Mouse (Mus musculus): Measurements from ENCODE around the gene Faf1.
"Not testable (repeated sequence)": the region's sequence is repeated elsewhere in the genome, so short reads cannot be mapped to it uniquely, and the experiment has no call there.

Faf1 gene

DNA sequence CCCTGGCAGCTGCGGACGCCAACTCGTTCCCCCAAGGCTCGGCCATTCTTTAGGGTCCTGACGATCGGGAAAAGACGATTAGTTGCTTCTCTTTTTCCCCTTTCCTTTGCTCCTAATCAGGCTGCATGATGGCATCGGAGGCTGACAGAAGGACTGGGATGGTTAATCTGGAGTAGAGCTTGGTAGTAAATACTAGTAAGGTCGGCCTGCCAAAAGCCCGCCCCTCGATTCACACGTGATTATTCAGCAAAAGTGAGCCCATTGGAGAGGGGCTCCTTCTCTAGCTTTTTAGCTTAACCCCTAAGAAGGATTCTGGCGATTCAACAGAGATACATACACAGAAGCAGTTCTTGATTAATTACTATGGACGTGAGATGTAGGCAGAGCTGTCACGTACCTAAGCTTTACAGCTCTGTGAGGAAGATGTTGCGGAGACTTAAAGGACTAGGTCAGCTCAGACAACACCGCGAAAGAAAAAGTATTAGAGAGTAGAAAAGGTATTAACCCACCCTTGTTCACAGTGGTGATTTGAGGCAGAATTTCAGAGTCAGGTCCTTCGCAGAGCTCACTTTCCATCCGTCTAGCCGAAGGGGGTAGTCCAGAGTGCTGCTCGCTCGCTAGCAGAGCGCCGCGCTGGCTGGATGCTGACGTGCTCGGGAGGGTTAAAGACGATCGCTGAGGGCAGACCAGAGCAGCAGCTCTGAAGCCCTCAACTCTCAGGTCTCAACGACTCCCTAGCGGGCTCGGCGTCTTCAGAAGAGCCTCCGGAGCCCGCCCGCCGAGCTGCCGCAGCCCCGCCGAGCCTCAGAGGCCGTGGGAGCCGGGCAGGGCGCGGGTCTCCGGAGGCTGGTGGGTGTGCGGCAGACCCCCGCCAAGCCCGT, 11.0 kb upstream of the Faf1 start:
- peak; percentile 61 to 79 for DNase-seq (ENCODE audit: low spot score in 2 of 2)

DNA sequence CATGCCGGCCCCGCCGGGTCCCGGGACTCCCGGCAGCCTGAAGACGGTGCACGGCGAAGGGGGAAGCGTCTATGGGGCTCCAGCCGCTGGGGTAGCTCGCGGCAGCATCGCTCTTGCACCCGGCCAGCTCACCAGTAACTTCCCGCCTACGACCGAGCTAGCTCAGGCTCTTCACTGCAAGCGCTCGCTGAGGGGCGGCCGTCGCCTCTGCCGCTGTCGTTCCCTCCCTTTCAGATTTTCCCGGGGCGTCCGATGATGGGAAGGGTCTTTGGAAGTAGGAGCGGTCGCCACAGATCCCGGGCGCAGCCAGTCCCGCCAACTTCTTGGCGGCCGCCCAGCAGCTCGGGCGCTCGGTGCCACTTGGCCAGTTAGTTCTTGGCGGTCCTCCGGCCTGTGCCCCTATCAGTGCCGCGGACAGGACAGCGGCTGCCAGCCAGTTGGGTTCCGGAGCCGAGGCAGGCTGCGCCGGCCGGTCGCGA, 10.4 kb upstream of the Faf1 start:
- DNase-seq (ENCODE audit: low spot score in 2 of 2), result peak; percentile 43 to 56

DNA sequence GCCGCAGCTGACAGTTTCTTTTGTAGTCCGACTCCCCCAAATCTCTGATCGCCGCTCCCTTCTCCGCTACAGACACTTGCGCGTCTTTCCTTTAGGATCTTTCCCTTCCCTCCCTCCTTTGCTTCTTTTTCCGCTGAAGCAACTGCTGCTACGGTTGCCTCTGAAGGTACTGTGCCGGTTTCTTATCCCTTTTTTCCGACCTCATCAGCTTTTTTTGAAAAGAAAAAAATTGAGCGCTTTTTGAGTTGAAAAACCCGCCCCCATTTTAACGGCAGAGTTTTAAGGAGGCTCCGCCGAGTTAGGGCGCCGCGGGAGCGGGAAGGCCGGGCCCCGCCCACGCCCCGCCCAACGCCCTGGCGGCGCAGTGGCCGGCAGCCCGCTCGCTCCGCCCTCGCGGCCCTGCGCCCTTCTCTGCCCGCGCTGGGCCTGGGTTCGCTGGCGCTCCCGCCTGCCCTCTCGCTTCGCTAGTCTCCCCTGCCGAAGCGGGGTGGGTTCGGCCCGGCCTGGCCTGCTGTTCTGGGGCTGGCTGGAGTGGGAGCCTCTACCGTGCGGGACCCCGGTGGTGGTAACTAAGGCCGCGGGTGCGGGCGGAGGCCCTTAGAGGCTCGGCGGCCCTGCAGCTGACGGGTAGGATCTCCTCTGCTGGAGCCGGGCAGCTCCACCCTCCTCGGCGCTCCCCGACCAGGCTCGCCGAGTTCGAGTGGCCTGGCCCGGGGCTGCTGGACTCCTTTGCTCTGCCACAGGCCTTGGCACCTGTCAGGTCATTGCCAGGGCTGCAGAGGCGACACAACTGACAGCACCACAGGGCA, 9.7 kb upstream of the Faf1 start, which contains the start of gene Cdkn2c:
TSS of gene Cdkn2c (minus strand) at position 729 of the 809 bp plus-strand sequence.
- DNase-seq (ENCODE audit: low spot score in 2 of 2), result peak; percentile 87 to 88

DNA sequence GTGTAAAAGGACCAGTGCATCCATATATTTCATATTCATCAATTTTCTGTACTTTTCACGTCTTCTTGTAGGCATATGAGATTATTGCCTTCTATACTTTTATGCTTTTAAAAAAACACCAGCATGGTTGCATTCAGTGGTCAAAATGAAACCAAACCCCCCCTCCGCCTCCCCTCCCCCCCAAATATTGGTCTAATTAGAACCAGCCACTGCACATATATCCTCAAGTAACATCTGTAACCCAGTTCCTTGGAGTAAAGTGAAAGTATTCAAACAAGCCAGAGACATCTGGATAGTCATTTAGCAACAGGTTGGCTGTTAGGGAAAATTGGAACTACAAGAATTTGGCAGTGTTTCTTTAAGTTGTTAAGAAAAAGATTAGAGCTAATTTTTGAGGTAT, 8.9 kb upstream of the Faf1 start:
- DNase-seq (ENCODE audit: low spot score in 2 of 2), result no peak

DNA sequence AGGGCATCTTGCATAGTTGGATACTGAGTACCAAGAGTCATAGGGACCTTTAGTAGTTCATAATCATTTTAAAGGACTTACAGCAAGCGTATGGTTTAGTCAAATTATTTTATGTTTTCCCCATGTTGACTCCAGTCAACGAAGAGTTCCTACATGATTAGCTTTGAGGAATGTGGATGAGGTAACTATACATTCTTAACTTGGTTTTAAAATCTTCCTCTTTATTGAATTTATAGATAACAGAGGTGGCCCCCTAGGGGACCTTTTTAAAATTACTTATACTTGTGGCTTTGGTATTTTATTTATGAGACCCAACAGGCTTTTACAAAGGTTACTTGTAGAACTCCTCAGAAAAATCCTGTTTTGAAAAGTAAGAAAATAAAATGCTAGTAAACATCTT, 6.2 kb upstream of the Faf1 start:
- peak in 1 of 2 experiments; percentile 34 for DNase-seq (ENCODE audit: low spot score in 2 of 2)

DNA sequence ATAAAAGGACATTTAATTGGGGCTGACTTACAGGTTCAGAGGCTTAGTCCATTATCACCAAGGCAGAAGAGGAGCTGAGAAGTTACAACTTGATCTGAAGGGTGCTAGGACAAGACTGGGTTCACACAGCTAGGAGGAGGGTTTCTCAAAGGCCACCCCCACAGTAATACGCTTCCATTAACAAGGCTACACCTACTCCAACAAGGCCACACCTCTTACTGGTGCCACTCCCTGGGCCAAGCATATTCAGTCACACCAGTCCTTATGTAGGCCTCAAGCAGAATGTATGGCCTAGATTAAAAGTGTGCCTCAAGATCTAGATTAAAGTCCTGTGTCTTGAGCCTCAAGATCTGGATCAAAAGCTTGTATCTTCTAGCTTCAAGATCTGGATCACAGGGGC, 4.4 kb upstream of the Faf1 start:
- no peak for DNase-seq (ENCODE audit: low spot score in 2 of 2)

DNA sequence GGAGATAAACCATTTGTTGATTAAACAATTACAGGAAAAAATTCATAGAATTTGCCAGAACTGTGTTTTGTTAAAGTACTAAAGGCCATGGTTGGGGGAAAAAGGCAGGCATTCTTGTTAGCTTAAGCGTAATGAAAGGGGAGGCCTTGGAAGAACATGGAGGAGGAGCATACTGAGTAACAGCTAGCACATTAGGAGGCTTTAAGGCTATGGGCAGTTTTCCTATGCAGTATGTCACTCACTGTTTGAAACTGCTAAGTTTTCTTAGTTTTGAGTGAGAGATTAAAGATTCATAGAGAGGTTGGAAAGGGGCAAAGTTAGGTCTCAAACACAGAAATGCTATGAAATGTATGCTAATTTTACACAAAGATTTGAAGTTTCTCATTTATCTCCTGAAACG, 2.3 kb upstream of the Faf1 start:
- DNase-seq (ENCODE audit: low spot score in 2 of 2), result no peak

DNA sequence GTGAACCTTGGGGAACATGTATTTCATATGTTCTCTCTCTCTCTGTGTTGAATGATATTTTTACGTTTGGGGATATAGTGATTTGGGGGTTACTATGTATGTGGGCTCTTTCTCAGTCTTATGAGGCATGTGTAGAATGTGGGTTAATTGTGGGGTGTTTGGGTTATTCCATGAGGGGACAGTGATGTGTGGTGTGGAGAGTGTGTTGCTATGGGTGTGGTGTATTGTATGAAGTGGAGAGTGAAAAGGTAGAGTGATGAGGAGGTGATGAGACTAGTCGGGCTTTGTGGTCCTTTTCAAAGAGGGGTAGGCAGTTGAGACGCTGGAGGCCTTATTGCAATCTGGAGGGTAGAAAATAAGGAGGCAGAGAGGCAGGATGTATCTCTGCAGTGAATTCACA, 833 bp downstream of the Faf1 start:
- no peak for DNase-seq (ENCODE audit: low spot score in 2 of 2)

DNA sequence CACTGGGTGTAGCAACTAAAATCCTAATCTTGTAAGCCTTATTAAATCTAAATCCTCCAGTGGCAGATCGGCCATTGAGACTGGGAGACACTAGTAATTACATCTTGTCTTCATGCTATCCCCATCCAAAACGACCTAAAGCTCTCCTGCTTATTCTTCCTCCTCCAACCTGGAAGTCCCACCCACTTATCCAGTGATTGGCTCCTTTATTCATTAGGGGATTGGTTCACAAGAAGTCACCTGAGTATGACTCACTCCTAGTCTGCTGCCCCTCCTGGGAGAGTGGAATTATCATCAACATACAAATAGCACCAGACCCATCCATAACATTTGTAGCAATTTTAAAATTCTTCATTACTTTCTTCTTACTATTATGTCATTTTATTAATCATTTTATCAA, 7.2 kb downstream of the Faf1 start:
- no peak for DNase-seq (ENCODE audit: low spot score in 2 of 2)

DNA sequence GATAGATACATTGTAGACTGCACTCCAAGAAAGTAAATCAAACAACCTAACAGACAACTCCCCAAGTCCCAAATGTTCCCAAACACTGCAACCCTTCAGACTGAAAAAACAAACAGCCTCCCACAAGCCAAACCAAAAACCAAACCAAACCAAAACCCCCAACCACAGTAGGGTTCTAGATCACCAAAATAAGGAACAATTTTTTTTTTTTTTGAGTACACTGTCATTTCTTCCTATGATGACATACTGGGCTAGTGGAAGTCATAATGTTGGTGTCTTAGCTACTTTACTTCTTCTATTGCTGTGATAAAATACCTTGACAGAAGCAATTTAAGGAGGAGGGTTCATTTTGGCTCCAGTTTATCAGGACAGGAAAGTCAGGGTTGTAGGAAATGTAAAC, 16.3 kb downstream of the Faf1 start:
- DNase-seq (ENCODE audit: low spot score in 2 of 2), result no peak

DNA sequence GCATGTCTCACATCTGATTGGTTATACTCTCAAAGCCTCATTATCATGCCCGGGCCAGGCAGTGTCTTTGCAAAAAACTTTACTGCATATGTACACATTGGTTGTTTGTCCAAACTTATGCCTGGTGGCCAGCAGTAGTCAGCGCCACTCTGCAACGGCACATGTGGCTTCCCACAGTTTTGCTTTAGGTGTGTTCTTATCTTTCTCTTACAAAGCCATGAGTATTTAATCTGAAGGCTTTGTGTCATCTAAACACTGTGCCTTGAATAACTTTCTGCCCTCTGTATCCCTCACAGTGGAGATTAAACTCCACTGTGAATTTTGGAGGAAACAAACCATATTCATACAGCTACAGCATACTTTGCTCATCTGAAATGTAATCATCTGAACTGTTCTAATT, 24.3 kb downstream of the Faf1 start:
- not testable (repeated sequence) for DNase-seq (ENCODE audit: low spot score in 2 of 2)

DNA sequence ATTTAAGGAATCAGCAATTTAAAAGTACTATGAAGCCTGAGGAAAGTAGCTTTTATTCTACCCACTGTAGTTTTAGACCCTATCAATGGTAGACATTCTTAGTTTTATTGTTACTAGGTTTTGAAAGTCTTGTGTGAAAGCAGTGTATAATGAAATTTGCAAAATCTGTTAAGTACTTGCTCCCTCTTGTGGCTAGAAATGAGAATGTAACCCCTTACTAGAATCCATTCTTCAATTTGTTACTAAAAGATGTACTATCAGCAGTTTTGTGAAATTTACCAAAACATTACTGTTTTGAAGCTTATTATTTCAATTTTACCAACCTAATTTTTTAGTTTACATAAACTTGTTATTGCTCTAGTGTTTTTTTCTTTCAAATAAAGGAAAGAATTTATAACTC, 27.2 kb downstream of the Faf1 start:
- peak in 1 of 2 experiments; percentile 12 for DNase-seq (ENCODE audit: low spot score in 2 of 2)

DNA sequence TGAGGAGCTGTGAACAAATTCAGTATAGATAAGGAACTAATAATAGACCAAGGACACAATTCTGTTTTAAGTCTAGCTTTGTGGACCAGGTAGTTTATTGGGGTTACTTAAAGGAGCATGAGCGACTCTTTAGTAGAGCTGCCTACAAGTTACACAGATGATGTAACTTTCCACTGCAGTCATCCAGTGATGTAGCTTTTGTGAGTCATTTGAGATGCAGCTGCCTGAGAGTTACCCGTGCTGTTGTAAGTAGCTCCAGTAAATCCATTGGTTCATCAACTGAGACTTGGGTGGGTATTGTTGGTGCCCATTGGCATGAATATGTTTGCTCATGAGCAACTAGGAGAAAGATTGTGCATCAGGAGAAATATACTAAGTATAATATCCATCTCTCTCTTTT, 29.0 kb downstream of the Faf1 start:
- no peak for DNase-seq (ENCODE audit: low spot score in 2 of 2)

DNA sequence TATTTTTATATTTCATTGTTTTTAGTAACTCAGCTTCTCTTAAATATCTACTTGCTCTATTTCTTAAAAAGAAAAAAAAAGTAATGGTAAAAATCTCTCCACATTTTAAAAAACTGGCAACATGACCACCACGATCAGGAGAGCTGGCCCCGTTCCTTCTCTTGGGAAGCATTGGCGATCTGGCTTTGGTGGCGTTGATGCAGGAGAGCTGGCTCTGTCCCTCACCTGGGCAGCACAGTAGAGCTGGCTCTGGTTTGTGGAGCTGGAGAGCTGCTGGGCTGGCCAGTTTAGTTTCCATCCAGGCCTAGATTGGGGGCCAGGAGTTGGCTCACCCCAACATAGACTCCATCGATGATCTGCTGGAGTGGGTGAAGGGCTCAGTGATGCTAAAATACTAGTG, 42.9 kb downstream of the Faf1 start:
- DNase-seq (ENCODE audit: low spot score in 2 of 2), result no peak

DNA sequence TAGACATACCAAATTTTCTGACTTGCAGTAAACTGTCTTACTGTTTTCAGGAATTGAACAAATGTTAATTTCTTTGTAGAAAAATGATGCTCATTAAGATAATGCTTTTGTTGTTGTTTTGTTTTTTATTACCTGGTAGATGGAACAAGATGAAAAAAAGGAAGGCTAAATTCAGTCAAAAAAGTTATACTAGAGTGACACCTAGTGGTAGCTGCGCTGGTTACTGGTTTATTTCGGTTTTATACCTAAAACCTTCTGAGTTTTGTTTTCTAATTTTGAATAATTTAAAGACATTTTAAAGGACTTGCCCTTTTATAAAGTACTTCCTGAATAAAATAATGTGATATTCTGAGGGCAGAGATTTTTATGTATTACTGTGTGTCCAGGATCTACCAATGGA, 52.9 kb downstream of the Faf1 start:
- DNase-seq (ENCODE audit: low spot score in 2 of 2), result peak in 1 of 2 experiments; percentile 16

DNA sequence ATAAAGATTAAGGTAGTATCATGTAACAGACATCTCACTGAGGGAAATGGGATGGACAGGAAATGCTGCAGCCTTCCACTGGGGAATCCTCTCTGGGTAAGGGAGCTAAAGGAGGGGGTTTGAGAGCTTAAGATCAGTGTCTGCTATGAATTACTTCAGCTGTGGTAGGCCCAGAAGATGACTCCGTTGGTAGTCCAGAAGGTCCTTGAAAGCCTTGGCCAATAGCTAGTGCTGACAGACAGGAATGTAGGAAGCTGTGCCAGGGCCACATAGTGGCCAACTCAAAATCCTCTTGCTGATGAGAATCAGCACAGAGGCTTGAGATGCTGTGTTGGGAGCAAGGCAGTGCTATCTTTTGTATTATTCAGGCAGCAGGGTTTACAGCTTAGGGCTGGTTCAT, 59.4 kb downstream of the Faf1 start:
- no peak for DNase-seq (ENCODE audit: low spot score in 2 of 2)

DNA sequence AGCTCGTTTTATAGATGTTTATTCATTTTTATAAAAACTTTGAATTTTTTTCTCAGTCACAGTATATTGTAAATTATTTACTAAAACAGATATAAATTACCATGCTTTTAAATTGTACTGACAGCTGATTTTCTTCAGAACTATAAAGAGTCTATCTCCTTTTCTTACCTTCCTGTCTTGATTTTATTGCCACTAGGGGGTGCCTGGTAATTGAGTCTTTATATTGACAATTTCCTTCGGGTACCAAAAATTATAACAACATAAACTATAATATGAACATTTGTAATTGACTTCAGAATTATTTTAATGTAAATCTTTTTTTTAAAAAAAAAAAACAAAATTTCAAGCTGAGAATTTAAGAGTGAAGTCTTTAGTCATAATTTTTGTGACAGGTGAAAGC, 67.6 kb downstream of the Faf1 start:
- DNase-seq (ENCODE audit: low spot score in 2 of 2), result no peak

DNA sequence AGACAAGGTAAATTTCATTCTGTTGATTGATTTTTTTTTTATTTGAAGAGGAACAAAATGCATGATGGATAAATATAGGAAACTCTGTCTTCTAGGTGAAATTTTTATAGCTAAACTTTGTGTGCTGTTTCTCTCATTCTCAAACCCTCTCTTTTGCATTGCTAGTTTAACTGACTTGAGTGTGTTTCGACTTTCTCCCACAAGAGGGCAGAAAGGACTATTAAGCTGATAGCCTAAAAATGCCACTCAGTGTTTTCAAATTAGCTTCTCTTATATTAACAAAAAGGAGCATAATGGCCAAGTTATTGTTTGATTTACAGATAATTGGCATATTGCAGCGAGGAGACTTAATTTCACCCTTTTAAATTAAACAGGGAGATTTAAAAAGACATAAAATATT, 82.6 kb downstream of the Faf1 start:
- peak; percentile 9 to 18 for DNase-seq (ENCODE audit: low spot score in 2 of 2)

DNA sequence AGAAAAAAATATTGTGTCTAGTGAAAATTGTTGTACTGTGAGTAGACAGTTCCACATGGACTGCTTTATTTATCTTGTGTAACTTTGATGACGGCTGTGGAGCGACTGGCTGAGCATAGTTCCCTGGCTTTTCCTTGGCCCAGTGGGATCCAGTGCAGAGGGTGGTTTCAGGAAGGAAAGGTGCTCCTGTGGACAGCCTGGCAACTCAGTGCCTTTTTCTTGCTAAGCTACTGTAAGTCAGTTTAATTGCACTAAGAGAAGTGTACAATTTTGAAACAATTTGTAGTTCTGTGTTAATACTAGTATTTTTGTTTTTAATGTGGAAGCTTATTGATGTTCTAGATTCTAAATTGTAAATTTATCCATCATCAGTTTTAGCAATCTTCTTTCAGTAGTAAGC, 83.5 kb downstream of the Faf1 start:
- no peak for DNase-seq (ENCODE audit: low spot score in 2 of 2)

DNA sequence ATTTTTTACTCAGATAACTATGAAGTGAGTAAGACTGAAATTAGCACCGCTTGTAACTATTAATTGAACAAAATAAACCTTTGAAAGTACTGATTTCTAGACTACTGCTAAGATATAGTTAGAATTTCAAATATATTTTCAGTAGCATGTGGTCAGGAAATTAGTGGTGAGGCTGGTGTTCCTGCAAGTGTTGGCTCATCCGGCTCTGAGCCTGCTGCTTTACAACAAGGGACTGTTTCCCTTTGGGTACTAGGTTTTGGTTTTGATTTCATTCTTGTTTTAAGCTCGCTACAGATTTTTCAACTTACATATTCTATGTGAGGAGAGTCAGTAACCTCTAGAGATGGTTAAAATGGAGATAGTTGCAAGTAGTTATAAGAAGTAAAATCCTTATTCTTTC, 84.1 kb downstream of the Faf1 start:
- peak in 1 of 2 experiments; percentile 6 for DNase-seq (ENCODE audit: low spot score in 2 of 2)

DNA sequence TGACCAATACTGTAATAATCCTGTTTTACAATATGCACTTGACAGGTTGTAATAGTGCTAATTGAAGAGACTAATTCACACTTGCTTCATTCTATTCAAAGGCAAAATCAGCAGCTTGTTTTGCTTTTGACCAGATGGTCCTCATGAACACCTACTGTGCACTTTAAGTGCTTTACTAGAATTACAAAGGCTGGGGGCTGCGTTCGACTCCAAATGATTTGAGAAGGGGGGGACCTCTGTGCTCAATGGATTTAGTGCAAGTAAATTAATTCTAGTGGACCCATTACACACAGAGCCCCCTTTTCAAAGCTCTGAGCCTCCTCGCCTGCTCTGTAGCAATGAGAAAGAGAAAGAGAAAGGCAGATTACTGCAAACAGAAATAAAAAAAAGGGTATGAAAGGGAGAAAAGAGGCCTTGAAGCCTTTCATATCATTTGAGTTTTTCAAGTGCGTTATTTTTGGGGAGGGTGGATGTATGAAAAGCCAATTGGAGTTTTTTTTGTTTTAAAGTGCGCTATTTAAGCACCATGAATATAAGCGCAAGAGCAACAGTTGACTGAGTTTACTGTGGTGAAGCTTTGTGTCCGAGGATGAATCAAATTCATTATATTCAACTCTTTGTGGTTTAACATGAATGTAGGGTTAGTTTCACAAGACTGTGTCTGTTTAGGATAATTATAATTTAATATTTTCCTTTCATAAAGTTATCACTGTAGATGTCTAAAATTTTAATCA, 86.5 kb downstream of the Faf1 start:
- no peak for DNase-seq (ENCODE audit: low spot score in 2 of 2)

DNA sequence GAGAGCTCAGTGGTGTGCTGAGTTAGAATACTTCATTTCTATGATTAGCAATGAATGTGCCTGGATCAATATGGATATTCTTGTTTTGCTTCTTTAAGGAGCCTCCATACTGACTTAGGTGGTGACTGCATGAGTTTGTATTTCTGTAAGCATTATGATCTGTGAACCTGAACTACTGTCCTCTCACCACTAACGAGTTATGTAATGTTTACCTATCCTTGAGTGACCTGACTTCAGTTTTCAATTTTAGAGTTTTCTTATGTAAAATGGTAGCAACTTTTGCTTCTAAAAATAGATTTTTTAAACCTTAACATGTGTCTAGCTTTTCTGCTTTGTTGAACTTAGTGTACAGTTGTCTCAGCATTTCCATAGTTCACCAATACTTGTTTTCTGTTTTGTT, 92.7 kb downstream of the Faf1 start:
- DNase-seq (ENCODE audit: low spot score in 2 of 2), result no peak
